Mouse (Mus musculus): ENCODE measurements at regions not wholly inside any gene's neighbourhood (a gene's known extent, or its start where the extent isn't known, plus 50 kb on each side); places are given as distances from the start of the nearest gene placed in this dataset.

- DNase-seq: no peak
These were observed 52.4 kb upstream of the Olfr291 start for GRCm38 (mm10) chr7:84800966-84801365.

GRCm38 (mm10) chr7:84794655-84795054 lies 58.7 kb upstream of the Olfr291 start:
- DNase-seq: no peak

- DNase-seq: peak; percentile 91
These were observed 74.0 kb upstream of the Olfr291 start for GRCm38 (mm10) chr7:84779276-84779825.

- DNase-seq: no peak
These were observed 75.7 kb upstream of the Olfr291 start for GRCm38 (mm10) chr7:84777696-84778095.

- DNase-seq: no peak
These were observed 66.5 kb upstream of the Zfand6 start for GRCm38 (mm10) chr7:84756261-84756660.

GRCm38 (mm10) chr7:84753361-84753760 lies 63.6 kb upstream of the Zfand6 start:
- DNase-seq: no peak

GRCm38 (mm10) chr7:84749434-84750301 lies 59.9 kb upstream of the Zfand6 start:
- peak; percentile 69 for DNase-seq

- DNase-seq: peak; percentile 12
These were observed 58.1 kb upstream of the Zfand6 start for GRCm38 (mm10) chr7:84747847-84748246.

GRCm38 (mm10) chr7:84744321-84745070 lies 54.7 kb upstream of the Zfand6 start:
- no peak for DNase-seq

GRCm38 (mm10) chr7:84739965-84740390 lies 50.2 kb upstream of the Zfand6 start:
- peak; percentile 38 for DNase-seq
